Mouse (Mus musculus) spleen, adult 10 weeks (tissue): ENCODE results near the gene Tmed8. TPM values are rescaled to one million over a fixed set of nuclear protein-coding genes. Genes with fewer than 3 reads are reported as not detected.

ENCODE experiments used
- polyA plus RNA-seq: library from polyadenylated mRNA; stranded (reverse); fragments of 350-450 nt; fragmentation: Illumina TruSeq; extraction: RNeasy Lipid Tissue Mini Kit (QIAGEN cat#74804); gene quantifications from one replicate; pipeline ENCODE4 v1.2.3, GENCODE M21; 2015; ENCODE audit warnings: low replicate concordance; ENCODE audit not compliant: insufficient read depth

Tmed8 gene
- 40.5 TPM for polyA plus RNA-seq

DNA sequence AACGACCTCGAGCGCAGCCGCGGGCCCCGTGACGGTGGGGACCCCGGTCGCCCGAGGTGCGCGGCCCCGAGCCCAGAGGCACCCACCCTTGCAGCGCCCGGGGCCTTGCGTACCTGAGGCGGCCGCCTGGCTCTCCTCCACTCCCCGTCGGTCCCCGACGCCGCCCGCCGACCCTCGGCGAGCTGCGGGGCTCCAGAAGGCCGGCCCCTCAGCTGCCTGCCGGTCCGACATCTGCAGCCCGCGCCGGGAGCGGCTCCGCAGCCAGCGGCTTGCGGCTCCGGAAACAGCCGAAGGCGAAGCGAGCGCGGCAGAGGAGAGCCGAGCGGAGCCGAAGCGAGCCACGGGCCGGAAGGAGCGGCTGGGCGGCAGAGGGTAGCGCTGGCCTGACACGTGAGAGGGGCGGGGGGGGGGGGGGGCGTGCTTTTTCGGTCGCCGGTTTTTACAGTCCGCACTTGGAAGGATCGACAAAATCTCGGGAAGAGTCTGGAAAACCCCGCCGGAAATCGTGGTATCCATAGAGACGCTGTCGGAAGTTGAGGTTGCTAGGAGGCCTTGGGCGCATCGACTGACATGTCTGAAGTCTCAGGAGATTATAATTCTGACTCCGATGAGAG lies at the start of gene Tmed8:
TSS of gene Tmed8 (minus strand) at position 482 of the 614 bp plus-strand sequence.

DNA sequence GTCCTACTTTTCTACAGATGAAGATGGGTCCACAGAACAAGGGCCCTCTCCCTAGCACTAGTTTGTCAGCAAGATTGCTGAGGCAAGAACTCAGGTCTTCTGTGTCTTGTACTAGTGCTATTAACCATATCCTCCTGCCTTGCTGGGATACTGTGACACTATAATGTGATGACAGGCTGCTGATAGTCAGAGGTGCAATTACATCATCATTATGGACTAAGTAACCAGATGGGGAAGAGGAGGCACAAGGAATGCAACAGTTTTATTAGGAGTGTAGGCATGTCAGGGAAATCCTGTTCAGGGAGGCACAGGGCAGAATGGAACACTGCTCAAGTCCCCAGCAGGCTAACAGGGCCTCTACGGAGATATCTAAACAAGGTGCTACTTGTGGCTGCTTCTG lies 38.4 kb upstream of the Tmed8 start, which contains the start of gene Noxred1:
TSS of gene Noxred1 (minus strand) at position 101 of the 400 bp plus-strand sequence.

DNA sequence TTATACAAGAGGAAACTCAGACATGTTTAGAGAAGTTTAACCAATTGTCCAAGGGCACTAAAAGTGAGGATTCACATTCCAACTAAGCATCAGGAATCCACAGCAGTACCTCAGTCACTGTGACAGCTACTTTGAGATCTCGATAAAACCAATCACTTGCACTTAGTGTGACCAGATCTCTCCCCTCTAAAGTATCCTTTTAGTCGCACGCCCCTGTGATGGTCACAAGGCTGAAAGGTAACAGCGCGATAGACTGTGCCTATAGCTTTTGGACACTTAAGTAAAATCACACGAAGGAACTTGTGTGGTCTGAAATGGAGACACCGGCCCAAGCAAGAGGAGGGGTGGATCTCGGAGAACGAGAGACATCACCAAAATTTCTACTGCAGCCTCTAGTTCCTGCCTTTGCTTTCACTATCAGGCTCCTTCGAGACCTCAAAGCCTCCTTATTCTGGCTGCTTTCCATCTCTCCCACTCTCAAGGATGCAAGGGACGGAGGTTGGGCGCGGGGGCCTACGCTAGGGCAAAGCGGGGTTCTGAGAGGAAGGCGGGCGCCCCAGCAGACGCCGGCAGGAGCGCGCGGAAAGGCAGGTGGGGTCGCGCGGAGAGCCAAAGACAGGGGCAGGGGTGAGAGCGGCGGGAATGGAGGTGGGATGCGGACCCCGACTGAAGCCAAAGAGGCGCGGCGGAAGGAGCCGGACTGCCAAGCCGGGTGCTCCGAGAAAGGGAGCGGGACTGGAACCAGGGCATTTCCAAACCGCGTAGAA lies 865 bp downstream of the Tmed8 start, which contains the start of gene Samd15:
TSS of gene Samd15 (plus strand) at position 518 of the 767 bp plus-strand sequence.

DNA sequence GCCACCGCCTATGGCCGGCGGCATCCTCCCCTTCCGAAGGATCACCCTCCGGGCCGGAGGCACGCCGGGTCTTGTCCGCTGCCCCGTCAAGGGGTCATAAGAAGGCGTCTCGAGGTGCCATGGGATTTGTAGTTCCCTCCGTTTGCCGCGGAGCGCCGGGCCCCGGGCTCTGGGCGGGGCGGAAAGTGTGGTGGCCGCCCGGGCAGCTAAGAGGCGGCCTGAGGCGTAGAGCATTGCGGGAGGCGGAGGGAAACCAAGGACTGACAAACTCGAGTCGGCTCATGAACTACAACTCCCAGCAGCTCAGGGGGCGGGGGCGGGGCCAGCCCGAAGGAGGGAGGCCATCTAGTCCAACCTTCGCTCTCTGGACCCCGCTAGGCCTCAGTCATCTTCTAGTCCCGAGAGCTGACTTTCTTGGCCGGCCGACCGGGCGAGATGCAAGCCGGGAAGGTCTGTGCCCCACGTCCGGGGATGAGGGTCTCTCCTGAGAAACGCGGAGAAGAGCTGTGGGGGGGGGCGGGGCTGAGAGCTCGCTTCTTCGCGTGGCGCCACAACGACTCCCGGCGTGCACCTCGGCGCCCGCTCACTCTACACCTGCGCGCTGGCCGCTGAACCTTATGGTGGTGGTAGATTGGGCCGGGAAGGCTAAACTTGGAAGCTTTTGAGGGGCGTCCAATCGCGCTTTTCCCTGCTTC lies 52.7 kb downstream of the Tmed8 start, which contains the start of gene Pomt2:
TSS of gene Pomt2 (minus strand) at position 574 of the 695 bp plus-strand sequence.

GRCm38 (mm10) chr12:87146966-87147365 lies 53.3 kb downstream of the Tmed8 start, which contains the start of gene Gstz1:
TSS of gene Gstz1 (plus strand) at chr12:87147165.

Other genes starting within 250 kb of the Tmed8 start
- not detected for gene Zdhhc22, start 210.0 kb downstream of the Tmed8 start, polyA plus RNA-seq
- gene Tmem63c, start 179.1 kb downstream of the Tmed8 start, polyA plus RNA-seq: 0.70 TPM
- gene Ngb, start 97.9 kb downstream of the Tmed8 start, polyA plus RNA-seq: 0.23 TPM
- 21.3 TPM for gene Gstz1, start 53.3 kb downstream of the Tmed8 start, polyA plus RNA-seq
- 7.1 TPM for gene Pomt2, start 52.5 kb downstream of the Tmed8 start, polyA plus RNA-seq
- 0.93 TPM for gene Samd15, start 731 bp downstream of the Tmed8 start, polyA plus RNA-seq
- gene Noxred1, start 38.3 kb upstream of the Tmed8 start, polyA plus RNA-seq: 13.5 TPM
- gene Vipas39, start 65.8 kb upstream of the Tmed8 start, polyA plus RNA-seq: 46.7 TPM
- gene Ahsa1, start 66.0 kb upstream of the Tmed8 start, polyA plus RNA-seq: 183 TPM
- 0.08 TPM for gene Ism2, start 99.3 kb upstream of the Tmed8 start, polyA plus RNA-seq
- 102 TPM for gene Sptlc2, start 187.9 kb upstream of the Tmed8 start, polyA plus RNA-seq
- gene Slirp, start 243.4 kb upstream of the Tmed8 start, polyA plus RNA-seq: 65.2 TPM
- 51.8 TPM for gene Alkbh1, start 243.6 kb upstream of the Tmed8 start, polyA plus RNA-seq